Mouse (Mus musculus) megakaryocyte, embryonic 14.5 days (primary cell): ENCODE data around the gene Prkd2.

Experiments
- FLI1 ChIP-seq: IDR thresholded peaks from 2 replicates; pipeline ENCODE4 v1.6.1; 2012; ENCODE audit warnings: low read length, inconsistent platforms, mixed read lengths
- GATA1 ChIP-seq: IDR thresholded peaks from 3 replicates; pipeline ENCODE4 v1.6.1; 2012; ENCODE audit warnings: mixed read lengths, low read length, inconsistent platforms, borderline replicate concordance

DNA sequence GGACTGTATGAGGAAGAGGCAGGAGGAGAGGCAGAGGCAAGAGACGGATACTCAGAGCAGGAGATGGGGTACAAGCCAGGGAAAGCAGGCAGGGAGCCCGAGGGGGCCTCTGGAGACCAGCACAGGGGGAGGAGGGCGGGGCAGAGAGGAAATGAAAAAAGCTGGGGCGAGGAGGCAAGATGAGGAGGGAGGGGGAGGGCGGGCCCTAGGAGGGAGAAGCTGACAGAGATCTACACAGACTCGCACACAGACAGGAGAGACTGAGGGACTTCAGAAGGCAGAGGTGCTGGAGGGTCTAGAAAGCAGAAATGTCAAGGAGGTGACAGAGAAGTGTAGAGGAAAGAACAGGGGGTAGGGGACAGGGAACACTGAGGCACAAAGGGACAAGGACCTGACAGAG lies 63.6 kb downstream of the Prkd2 start, which contains the start of gene Ptgir:
- TF ChIP-seq GATA1 (no peak), FLI1 (no peak)
